Mouse (Mus musculus) neural tube, embryonic 10.5 days (tissue): ENCODE measurements around the gene Klhdc8b.

ENCODE experiments used
- DNase-seq: peaks from one replicate; pipeline ENCODE4 v3.0.0-alpha.2; 2017; ENCODE audit warnings: low spot score; ENCODE audit errors: extremely low spot score

Klhdc8b gene

DNA sequence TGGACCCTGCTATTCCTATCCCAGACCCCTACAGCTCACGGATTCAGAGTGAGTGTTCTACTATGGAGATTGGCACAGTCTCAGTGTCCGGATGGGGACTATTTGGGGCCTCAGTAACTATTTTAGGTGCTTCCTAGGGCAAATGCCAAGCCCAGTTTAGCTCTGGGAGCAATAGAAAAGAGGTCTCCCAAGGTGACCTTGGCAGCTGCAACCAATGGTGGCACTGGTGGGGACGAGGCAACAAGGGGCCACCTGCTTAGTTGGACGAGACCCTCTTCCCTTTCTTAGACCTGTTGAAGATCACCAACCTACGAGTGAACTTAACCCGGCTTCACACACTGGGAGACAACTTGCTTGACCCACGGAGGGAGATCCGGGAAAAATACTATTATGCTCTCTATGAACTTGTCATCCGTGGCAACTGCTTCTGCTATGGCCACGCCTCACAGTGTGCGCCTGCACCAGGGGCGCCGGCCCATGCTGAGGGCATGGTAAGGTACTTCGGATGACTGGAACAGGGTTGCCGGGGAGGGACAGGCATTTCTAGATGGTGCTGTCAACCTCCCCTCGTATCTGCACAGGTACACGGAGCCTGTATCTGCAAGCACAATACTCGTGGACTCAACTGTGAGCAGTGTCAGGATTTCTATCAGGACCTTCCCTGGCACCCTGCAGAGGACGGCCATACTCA lies 20.3 kb upstream of the Klhdc8b start:
- DNase-seq = no peak

DNA sequence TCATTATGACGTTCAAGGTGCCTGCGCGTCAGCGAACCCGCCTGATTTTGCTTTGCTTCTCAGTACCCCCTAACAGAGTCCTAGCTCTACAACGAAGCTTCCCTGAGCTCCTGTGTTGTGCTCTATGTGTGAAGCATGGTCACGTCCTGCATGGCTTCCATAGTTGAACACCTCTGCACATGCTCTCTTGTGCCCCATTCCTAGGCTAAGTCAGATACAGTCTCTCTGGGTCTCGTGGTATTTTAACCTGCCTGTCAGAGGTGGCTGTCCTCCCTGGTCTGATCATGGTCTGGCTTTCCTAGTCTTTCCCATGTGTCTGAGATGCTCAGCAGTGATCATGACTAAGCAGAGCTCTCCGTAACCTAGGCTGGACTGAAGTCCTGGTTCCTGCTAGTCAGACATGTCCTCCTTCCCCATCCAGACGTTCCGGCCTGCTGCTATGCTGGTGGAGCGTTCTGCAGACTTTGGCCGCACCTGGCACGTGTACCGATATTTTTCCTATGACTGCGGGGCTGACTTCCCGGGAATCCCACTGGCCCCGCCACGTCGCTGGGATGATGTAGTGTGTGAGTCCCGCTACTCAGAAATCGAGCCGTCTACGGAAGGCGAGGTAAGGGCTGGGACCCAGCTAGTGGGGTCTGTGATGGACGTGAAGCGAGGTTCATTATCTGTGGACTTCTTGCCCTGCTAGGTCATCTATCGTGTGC lies 19.6 kb upstream of the Klhdc8b start:
- no peak for DNase-seq

GRCm38 (mm10) chr9:108479721-108480351 lies 18.5 kb upstream of the Klhdc8b start, which contains the start of gene Lamb2:
Lamb2 (plus strand) TSS chr9:108479736.
- DNase-seq = peak; percentile 55

DNA sequence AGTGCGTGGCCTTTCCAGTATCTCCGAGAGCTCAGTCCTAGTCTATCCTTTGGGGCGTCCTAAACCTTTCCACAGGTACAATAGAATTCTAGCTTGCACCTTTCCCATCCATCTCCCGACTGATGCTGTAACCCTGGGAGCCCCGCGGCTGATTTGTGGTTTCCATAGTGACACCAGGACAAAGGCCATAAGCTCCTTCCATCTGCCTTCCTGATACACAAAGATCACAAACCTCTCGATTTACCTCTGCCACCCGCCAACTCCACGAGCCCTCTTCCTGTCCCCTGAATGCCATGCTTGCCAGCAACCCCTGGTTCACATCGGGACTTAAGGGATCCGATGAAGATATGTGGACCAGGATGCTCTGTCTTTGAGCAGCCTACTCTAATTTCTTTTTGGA lies 17.9 kb upstream of the Klhdc8b start:
- DNase-seq = peak; percentile 63

GRCm38 (mm10) chr9:108478638-108479156 lies 17.3 kb upstream of the Klhdc8b start:
- DNase-seq = peak; percentile 88

DNA sequence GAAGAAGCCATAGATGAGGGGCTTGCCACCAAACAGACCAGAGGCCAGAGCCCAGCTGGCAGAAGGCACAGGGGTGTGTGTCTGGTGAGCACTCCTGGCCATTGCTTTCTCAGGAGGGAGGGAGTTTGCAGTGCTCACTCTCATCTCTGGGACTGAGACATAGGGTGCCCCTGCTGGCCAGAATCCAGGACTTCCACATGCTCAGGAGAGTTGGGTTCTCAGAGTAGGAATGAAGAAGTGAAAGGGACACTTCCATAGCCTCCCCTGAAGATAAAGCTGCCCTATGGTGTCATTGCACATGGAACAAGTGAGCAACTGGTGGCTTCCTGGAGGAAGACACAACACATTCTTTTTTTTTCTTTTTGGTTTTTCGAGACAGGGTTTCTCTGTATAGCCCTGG lies 13.1 kb upstream of the Klhdc8b start:
- no peak for DNase-seq

GRCm38 (mm10) chr9:108469845-108470244 lies 8.5 kb upstream of the Klhdc8b start:
- DNase-seq = no peak

GRCm38 (mm10) chr9:108469430-108469829 lies 8.0 kb upstream of the Klhdc8b start:
- no peak for DNase-seq

- DNase-seq = no peak
Measured at GRCm38 (mm10) chr9:108466219-108466618, 4.8 kb upstream of the Klhdc8b start.

- no peak for DNase-seq
Measured at GRCm38 (mm10) chr9:108463713-108464112, 2.3 kb upstream of the Klhdc8b start.

GRCm38 (mm10) chr9:108462192-108462591 lies 811 bp upstream of the Klhdc8b start:
- DNase-seq = no peak

- no peak for DNase-seq
Measured at GRCm38 (mm10) chr9:108461675-108462074, 294 bp upstream of the Klhdc8b start.

DNA sequence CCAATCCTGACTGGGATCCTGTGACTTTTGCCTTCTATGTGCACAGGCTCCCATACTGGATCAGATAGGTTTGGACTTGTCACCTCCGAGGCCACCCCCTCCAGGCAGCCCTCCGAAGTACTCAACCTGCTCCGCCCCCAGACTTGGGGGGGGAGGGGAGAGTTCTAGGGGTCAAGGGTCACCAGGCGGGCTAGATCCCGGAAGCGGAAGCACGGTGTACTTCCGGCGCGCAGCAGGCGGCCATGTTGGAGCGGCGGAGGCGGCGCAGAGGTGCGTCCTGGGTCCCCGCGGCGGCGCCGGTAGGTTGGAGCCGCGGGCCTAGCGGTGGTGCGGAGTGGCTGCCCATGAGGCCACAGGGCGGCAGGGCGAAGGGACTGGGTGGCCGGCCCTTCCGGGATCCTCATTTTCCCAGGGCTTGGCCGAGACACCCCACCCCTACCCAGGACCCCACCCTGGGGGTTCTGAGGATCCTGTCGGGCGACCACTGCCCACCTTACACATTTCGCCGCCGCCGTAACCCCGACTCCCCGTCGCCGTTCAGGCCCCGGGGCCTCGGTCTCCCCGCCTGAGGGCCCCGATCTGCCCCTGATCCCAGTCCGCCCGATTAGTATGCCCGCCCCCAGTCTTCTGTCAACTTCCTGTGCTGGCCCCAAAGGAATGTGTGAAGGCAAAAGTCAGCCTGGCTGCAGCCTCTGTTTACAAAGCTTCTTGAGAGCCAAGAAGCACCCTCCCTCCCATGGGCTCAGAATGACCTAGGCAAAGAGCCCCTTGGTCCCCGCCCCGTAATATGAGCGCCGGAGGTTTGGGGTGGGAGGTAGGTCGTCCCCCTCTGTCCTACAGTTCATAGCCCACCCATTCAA lies 832 bp downstream of the Klhdc8b start, which contains the start of gene Ccdc71:
Gene Ccdc71, plus strand, starts transcription at position 209 of the 860 bp plus-strand sequence.
- DNase-seq = peak; percentile 90

DNA sequence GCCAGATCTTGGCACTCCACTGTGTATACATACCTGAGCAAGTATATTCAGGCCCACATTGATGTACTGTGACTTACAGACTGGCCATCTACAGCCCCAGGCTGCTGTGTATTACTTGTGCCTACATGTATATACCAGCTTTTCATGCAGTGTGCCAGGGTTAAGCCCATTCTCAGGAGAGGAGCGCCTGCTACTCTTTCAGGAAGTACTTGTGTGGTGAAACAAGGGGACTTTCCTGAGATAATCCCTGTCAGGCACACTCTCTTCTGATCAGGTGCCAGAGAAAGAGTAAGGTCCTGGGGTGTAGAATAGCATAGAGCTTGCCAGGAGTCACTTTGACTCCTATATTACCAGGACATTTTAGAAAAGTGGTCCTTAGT lies 1.5 kb downstream of the Klhdc8b start:
- no peak for DNase-seq

- DNase-seq = no peak
Measured at GRCm38 (mm10) chr9:108456953-108457352, 4.4 kb downstream of the Klhdc8b start.

- DNase-seq = no peak
Measured at GRCm38 (mm10) chr9:108455747-108456571, 5.4 kb downstream of the Klhdc8b start.

DNA sequence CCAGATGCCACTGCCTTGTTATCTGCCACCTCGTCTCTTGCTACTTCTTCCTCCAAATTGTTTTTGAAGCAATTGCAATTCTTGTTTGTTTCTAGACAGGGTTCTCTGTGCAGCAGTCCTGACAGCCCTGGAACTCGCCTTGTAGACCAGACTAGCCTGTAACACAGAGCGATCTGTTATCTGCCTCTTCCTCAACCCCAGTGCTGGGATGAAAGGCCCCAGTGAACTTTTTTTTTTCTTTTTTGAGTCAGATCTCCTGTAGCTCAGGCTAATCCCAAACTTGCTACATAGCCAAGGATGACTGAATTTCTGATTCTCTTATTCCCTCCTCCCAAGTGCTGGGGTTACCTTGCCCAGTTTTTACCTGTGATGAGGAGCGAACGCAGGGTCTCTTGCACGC lies 7.0 kb downstream of the Klhdc8b start:
- no peak for DNase-seq

DNA sequence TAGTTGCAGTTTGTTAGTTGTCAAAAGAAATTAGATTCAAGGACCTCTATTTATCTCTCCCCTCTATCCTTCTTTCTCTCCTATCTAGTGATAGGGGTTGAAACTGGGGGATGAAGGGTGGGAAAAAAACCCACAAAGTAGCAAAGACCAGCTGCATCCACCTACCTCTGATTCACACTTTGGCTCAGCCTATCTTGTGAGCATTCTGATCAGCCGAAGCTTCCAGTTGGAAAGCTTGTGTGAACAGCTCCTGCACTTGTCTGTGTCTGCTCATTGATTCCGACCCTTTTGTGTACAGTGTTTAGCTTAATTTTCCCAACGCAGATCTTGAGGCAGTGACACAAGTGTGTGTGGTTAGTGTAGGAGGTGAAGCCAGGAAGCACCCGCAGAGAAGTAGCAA lies 7.9 kb downstream of the Klhdc8b start:
- DNase-seq = no peak

- DNase-seq = no peak
Measured at GRCm38 (mm10) chr9:108452911-108453310, 8.5 kb downstream of the Klhdc8b start.

DNA sequence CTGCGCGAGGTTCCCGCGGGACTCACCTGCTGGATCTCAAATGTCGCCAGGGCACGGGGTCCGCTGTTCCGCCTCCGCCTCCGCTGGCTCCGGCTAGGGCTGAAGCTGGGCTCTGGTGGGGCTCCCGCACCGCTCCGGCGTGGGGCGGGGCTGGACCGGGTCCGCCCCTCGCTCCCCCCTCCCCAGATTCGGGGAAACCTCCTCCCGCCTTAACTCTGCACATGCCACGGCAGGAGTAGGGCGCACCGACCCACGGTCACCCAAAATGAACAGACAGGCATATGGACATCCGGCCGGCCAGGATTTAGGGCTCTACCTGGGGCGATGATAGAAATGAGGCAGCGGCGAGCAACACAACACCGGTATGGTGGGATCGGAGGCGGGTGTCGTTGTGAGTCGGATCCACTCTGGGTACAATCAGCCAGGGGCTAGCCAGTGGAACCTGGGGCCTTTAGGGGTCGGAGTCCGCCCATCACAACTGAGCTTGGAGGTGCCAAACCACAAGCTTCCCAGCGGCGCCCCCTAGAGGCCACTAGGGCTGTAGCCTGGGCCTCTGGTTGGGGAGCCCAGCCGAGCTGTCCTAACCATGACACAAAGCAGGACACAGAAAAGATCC lies 9.0 kb downstream of the Klhdc8b start:
- peak; percentile 93 for DNase-seq
